Mouse (Mus musculus): ENCODE data around the gene Arl6ip4. TPM values are rescaled to one million over a fixed set of nuclear protein-coding genes. Genes with fewer than 3 reads are reported as not detected.
A peak's percentile ranks its signal among the peaks of the same experiment; 100 is the strongest.

Arl6ip4 gene
- total RNA-seq, 2 experiments from 2014 or later: 47.9 to 52.7 TPM

DNA sequence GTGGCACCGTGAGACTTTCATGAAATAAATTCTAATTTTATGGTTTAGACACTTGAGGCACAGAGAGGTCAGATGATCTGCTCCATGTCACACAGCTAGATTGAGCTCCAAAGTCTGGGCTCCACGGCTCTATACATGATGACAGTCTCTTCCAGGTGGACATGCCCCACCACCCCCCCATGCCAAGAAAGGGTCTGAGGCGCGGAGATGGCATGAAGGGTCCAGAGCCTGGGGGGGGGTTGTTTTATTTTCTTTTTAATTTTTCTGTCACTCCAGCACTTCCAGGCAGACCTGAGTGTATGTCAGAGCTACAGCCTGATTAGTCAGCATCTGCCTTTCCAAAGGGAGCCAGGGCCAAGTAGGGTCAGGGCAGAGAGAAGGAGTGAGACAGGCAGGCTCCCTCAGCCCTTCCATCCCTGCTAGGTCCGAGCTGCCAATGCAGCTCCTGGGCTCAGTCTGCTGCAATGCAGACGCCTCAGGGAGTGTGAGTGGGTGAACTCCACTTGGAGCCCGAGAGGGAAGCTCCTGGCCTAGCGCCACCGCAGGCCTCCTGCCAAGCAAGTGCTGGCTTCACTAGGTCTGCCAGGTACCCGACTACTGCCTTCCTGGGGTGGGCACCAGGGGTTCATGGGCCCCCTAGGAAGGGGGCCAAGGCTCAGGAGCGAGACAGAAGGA lies 22.6 kb upstream of the Arl6ip4 start:
- intact Hi-C loops (cut with DNase I): no loop called here
- peak; percentile 81 to 85 for DNase-seq

DNA sequence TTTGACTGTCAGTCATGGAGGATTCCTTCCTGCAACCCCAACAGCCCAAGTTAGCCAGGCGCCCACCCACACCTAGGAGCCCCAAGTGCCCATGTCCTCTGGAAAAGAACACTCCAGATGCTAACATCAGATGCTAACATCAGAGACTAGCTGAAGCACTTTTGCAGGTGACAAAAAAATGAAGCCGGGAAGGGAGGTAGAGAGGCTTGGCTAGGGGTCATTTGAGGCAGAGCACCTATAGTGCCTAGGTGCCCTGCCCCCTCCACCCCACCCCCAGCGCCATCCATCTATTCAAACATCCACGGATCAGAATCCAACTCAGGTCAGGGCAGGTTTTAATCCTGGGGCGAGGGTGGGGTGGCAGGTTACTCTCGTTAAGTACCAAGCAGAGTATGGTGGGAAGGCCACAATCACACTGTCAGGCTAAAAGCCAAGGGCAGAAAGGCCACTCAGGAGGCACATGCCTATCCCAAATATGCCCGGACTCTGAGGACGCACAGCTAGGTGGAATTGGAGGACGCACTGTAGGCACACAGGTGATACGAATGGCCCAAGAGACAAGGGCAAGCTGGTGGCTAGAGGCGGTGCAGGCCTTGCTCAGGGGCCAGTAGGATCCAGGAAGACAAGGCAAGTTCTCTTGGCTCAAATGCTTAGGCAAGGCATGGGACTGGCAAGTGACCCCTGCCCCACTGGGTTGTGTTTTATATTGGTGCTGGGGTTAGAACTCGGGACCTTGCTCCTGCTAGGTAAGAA lies 21.9 kb upstream of the Arl6ip4 start:
- DNase-seq: no peak
- intact Hi-C loops (cut with DNase I): no loop called here

GRCm38 (mm10) chr5:124095077-124095581 lies 20.8 kb upstream of the Arl6ip4 start:
- DNase-seq: no peak
- intact Hi-C loops (cut with DNase I): no loop called here

DNA sequence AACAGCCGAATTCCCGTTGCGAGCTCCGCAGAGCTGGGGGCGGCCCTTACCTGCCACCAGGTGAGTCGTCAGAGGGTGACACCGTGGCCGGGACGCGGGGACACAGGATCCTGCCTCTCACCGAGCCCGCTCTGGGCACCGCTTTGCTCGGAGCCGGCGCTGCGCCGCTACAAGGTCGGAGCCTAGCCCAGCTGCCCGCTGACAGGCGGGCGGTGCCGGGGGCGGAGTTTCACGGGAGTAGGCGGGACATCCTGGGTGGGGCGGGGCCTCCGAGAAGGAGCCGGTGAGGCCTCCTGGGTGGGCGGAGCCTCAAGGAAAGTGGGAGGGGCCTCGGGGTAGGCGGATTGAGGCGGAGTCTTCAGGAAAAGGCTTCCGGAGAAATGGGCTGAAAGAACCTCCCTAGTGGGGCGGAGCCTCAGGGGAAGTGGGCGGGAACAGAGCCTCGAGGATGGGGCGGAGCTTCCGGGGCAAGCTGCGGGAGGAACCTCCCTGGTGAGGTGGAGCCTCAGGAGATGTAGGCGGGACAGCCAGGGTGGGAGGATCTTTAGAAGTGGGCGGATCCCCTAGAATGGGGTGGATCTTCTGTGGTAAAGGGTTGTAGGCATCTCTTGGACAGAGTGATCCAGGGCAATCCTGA lies 20.2 kb upstream of the Arl6ip4 start, which contains the start of gene Abcb9:
Abcb9 (minus strand) TSS at position 203 of the 637 bp plus-strand sequence.
- peak; percentile 95 to 97 for DNase-seq
- intact Hi-C loops (cut with DNase I): no loop called here

DNA sequence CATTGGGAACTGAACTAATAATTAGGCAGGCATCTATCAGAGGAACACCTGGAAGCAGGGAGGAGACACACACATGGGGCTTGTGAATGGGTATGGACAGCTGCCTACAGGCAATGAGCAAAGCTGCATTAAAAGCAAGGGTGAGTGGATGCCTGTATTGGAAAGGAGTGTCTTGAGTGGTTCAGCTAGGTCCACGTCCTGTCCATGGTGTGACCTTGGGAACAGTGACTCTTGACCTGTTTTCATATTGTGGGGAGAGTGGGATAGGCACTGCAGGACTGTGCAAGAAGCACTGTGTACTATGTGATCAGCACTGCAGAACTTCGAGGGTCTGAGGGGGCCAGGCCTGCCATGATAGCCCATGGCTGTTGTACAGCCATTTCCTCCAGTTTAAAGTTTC lies 17.0 kb upstream of the Arl6ip4 start:
- intact Hi-C loops (cut with DNase I): no loop called here
- DNase-seq: no peak

GRCm38 (mm10) chr5:124100128-124101044 lies 15.5 kb upstream of the Arl6ip4 start:
- intact Hi-C loops (cut with DNase I): no loop called here
- no peak for DNase-seq

DNA sequence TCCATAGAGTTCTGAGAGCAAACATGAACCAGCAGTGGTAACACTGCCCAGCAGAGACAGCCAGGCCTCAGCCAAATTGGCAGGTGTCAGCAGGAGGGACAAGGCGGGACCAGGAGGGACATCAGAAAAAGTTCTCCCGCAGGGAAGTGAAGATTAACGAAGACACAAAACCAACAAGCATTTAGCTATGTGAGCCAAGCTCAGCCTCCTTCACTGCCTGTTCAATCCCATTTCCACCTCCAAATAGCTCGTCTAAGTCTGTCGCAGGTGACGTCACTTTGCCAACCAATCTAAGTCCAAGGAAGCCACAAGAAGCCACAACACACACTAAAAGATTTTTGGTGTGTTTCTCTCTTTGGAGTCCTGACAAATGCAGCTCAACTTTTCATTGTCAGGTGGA lies 13.6 kb upstream of the Arl6ip4 start:
- DNase-seq: no peak
- intact Hi-C loops (cut with DNase I): no loop called here

- no peak for DNase-seq
- intact Hi-C loops (cut with DNase I): no loop called here
These were observed 12.9 kb upstream of the Arl6ip4 start for GRCm38 (mm10) chr5:124103020-124103419.

DNA sequence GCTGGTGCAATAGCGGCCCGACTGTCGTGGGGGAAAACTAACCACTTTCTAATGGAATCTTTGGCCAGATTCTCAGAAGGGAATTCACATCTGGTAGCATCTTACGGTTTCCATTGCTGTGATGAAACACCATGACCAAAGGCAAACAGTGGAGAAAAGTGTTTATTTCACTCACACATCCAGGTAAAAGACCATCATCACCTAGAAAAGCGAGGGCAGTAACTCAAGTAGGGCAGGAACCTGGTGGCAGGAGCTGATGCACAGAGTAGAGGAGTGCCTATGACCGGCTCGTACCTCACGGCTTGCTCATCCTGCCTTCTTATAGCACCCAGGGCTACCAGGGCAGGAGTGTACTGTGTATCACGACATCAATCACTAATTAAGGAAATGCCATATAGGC lies 12.3 kb upstream of the Arl6ip4 start:
- intact Hi-C loops (cut with DNase I): no loop called here

GRCm38 (mm10) chr5:124111077-124111741 lies 4.7 kb upstream of the Arl6ip4 start:
- peak; percentile 21 to 58 for DNase-seq
- intact Hi-C loops (cut with DNase I): no loop called here

More for the DNA sequence above, 12.3 kb upstream of the Arl6ip4 start:
- DNase-seq: no peak

DNA sequence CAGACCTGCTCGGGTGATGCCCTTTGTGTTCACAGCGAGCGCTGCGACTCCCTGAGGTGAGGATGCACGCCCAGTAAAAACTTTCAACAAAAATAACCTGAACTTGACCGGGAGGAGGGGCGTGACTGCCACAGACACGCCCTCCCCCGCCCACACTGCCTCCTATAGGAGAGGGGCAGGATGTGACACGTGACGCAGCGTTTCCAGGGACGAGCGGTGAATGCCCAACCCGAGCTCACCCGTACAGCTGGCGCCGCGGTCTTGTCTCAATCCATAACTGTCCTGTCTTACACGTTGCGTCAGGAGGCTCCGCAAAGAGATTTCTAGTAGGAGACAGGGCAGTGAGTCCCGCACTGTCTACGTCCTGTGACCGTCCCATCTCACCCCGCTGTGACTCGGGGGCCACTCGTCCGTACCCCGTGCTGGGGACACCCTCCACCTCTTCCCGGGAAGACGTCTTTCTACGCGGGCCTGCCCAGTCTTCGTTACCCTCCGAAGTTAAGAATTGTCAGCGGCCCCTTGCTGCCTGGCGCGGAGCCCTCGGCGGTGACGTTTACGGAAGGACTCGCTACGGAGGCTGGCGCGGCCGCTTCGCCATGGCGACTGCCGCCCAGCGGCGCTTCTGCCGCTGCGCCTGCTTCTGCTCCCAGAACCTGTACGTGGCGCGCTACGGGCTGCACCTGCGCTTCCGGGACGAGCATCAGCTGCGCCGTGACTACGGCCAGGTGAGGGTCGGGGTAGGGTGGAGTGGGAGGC lies 4.0 kb upstream of the Arl6ip4 start, which contains the start of gene Ogfod2:
Ogfod2 (plus strand) TSS at position 556 of the 756 bp plus-strand sequence.
- intact Hi-C loops (cut with DNase I): no loop called here
- peak; percentile 96 for DNase-seq

- intact Hi-C loops (cut with DNase I): no loop called here
- no peak for DNase-seq
These were observed 3.4 kb upstream of the Arl6ip4 start for GRCm38 (mm10) chr5:124112531-124112930.

DNA sequence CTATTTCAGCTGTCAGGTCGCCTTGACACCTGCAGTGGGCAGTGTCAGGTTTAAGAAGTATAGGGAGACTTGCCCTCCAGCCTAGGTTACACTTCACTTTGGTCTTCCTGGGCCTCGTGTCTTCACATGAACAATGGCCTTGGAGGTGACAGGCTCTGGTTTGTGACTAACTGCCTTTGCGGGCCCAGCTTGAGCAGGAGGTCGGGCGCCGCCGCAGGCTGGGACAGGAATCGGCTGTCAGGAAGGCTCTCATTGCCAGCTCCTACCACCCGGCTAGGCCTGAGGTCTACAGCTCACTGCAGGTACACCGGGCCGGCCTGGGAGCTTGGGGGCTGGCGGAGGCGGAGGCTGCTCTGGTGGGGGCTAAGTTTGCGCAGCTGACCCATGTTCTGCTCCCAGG lies 2.9 kb upstream of the Arl6ip4 start:
- intact Hi-C loops (cut with DNase I): no loop called here
- DNase-seq: peak; percentile 64 to 65

GRCm38 (mm10) chr5:124114276-124115025 lies 1.4 kb upstream of the Arl6ip4 start:
- intact Hi-C loops (cut with DNase I): no loop called here
- DNase-seq: no peak

DNA sequence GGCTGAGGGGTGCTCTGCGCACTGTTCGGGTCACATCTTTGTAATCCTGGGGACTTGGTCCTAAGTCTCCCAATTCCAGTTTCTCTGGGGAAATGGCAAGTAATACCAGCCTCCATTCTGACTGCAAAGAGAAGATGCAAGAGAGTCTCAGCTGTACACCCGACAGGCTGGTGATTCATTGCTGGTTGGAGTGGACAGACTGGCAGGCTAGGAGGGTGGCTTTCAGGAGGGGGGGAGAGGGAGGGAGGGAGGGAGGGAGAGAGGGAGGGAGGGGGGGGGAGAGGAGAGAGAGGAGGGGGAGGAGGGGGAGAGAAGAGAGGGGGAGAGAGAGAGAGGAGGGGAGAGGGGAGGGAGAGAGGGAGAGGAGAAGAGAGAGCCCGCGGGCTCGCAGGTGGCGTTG lies 358 bp upstream of the Arl6ip4 start:
- DNase-seq: no peak
- intact Hi-C loops (cut with DNase I): no loop called here

DNA sequence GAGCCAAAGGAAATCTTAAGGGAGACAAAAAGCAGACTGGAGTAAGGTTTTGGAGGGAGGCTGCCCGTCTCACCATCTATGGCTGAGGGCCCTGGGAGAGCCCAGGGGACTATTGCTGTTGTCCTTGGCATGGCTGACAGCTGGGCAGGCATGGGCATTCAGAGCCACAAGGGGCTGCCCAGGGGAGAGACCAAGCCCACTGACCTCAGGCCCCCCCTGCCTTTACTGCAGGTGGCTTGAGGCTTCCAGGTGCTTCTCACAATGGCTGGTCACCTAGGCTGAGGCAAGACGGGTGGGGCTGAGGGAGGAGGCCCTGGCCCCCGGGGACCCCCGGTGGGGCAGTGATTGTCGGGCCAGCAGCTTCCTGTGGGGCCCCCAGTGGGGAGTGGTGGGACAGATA lies 3.3 kb downstream of the Arl6ip4 start:
- DNase-seq: no peak
- intact Hi-C loops (cut with DNase I): no loop called here

- DNase-seq: no peak
- intact Hi-C loops (cut with DNase I): no loop called here
These were observed 6.5 kb downstream of the Arl6ip4 start for GRCm38 (mm10) chr5:124122357-124122756.

GRCm38 (mm10) chr5:124125093-124125492 lies 9.2 kb downstream of the Arl6ip4 start:
- intact Hi-C loops (cut with DNase I): no loop called here
- DNase-seq: no peak

All from heart, postnatal 10 days (tissue).